In genomic region chr16:94370173-94370914, GRCm38 (mm10) we compare ENCODE assay signal across 8 mouse cellular contexts. TPM values are rescaled to one million over a fixed set of nuclear protein-coding genes. Genes with fewer than 3 reads are reported as not detected.
DNase-seq lines count a peak whose midpoint lies in the region; ATAC-seq and TF ChIP-seq lines count a peak whose summit lies in the region.

TSS of gene Ttc3 (plus strand) at chr16:94370618.

- H3K4me2 ChIP-seq in hindbrain, postnatal 0 days (ENCODE audit: low read depth, low read length): peak within 1 kb of the TSS; percentile 78

- peak; percentile 85 for ATAC-seq in hindbrain, postnatal 0 days
- ATAC-seq in megakaryocyte, adult 5-6 weeks (ENCODE audit: poor library complexity, severe bottlenecking): peak; percentile 72

- DNase-seq in WW6 (ENCODE audit: low read depth, low spot score): peak; percentile 87
- DNase-seq in cerebellum, postnatal 4 days (ENCODE audit: low spot score in 2 of 2): peak; percentile 97 to 99
- DNase-seq in gastrocnemius, adult 2 months: peak; percentile 94
- peak; percentile 99 for DNase-seq in hindbrain, postnatal 0 days (ENCODE audit: low spot score)
- DNase-seq in left cerebral cortex, adult 2 months (ENCODE audit: extremely low spot score in 1 of 2, low spot score in 2 of 2): peak; percentile 97 to 98
- peak; percentile 94 for DNase-seq in right cerebral cortex, adult 2 months (ENCODE audit: low spot score in 2 of 2)
- DNase-seq in urinary bladder, postnatal 14 days (ENCODE audit: low spot score): peak; percentile 93

- no peak for TF ChIP-seq CTCF in gastrocnemius, adult 2 months (IDR thresholded peaks at IDR 0.05)
- 0 out of 2 replicates have a peak, but pooled peaks have one; percentile 7 for TF ChIP-seq CTCF in hindbrain, postnatal 0 days (IDR thresholded peaks at IDR 0.05; ENCODE audit: low read depth)
- no peak; the same call in 1 of the 2 replicates for TF ChIP-seq CTCF in left cerebral cortex, adult 2 months (IDR thresholded peaks at IDR 0.05)

- H3K27me3 ChIP-seq in hindbrain, postnatal 0 days (ENCODE audit: insufficient read depth, low read length): no peaks in the 10 kb centered on the region

- intact Hi-C loops in gastrocnemius, adult 2 months (cut with DNase I): loop anchor here (5.0 kb wide), 2 partner anchors 58 to 157 kb away; partner anchors contain the start of genes Hlcs and Vps26c
- intact Hi-C loops in left cerebral cortex, adult 2 months (cut with DNase I): loop anchor here (1.0 kb wide), 2 partner anchors 57 to 199 kb away; partner anchors contain the start of gene Hlcs

- peak within 1 kb of the TSS; percentile 91 for H3K4me3 ChIP-seq in gastrocnemius, adult 2 months
- H3K4me3 ChIP-seq in hindbrain, postnatal 0 days (ENCODE audit: low read length): peak within 1 kb of the TSS; percentile 97
- peak within 1 kb of the TSS; percentile 81 for H3K4me3 ChIP-seq in left cerebral cortex, adult 2 months

- no peaks in the 10 kb centered on the region for H3K9me3 ChIP-seq in hindbrain, postnatal 0 days (ENCODE audit: low read length)

- WGBS in hindbrain, postnatal 0 days: 1% methylated on average over 77 of the region's 79 CpGs

- H3K27ac ChIP-seq in gastrocnemius, adult 2 months: peak within 1 kb of the TSS; percentile 99
- peak within 1 kb of the TSS; percentile 100 for H3K27ac ChIP-seq in hindbrain, postnatal 0 days
- peak within 1 kb of the TSS; percentile 100 for H3K27ac ChIP-seq in left cerebral cortex, adult 2 months

- no peaks in the 10 kb centered on the region for H3K36me3 ChIP-seq in hindbrain, postnatal 0 days (ENCODE audit: insufficient read depth, low read length)

- H3K4me1 ChIP-seq in hindbrain, postnatal 0 days (ENCODE audit: insufficient read depth, low read length): peaks cover 20% of the 10 kb centered on the region

- H3K9ac ChIP-seq in hindbrain, postnatal 0 days (replicated peaks; ENCODE audit: low read length): peak within 1 kb of the TSS; percentile 99

RNA-seq across cellular contexts. Expression of gene Ttc3, which starts in this region (rescaled TPM):
- 10 to 100 TPM; 54.4 to 55.3 TPM for total RNA-seq in gastrocnemius, adult 2 months (2021)
- 848 and 1,018 TPM in 2 replicates for total RNA-seq in hindbrain, postnatal 0 days (2014; rRNA removed)
- 985 and 1,014 TPM in 2 replicates for polyA plus RNA-seq in hindbrain, postnatal 0 days (2015; fragmentation: Nextera tagmentation; extraction: Ambion mirVana)
- total RNA-seq in left cerebral cortex, adult 2 months (2021): 100 to 1,000 TPM; 982 to 987 TPM
- 12.0 and 19.7 TPM in 2 replicates for total RNA-seq in megakaryocyte, adult 5-6 weeks (2015)
- total RNA-seq in megakaryocyte, adult 5-6 weeks (2017): 39.3 and 56.6 TPM in 2 replicates

Comparison
In these comparisons a context has a peak if more than half of its experiments do, and no peak if none do; other contexts are left out.
1. Peak in every context shown above with its lines: DNase-seq, ATAC-seq, H3K4me3 ChIP-seq and H3K27ac ChIP-seq.
2. RNA of gene Ttc3 (total RNA-seq): 982 to 987 TPM in left cerebral cortex, adult 2 months and 848 to 1,018 TPM in hindbrain, postnatal 0 days; 54.4 to 55.3 TPM in gastrocnemius, adult 2 months and 12.0 to 56.6 TPM in megakaryocyte, adult 5-6 weeks; every median in the first group is over 10 times any median in the second.